Mouse (Mus musculus) layer of hippocampus, postnatal 36 days (tissue): Measurements from ENCODE around the gene Gpr137. TPM values are rescaled to one million over a fixed set of nuclear protein-coding genes. Genes with fewer than 3 reads are reported as not detected.
"Not testable (repeated sequence)": the region's sequence is repeated elsewhere in the genome, so short reads cannot be mapped to it uniquely, and the experiment has no call there.

ENCODE experiments used
- DNase-seq, 2 experiments: peaks; one replicate each; pipeline ENCODE4 v3.0.0; 2022
- total RNA-seq, 2 experiments: library from RNA; stranded (reverse); gene quantifications; 2 replicates each; pipeline ENCODE4 v1.2.3; 2021

The Gpr137 gene
- 100 to 1,000 TPM in 1 of 2 experiments, 10 to 100 TPM in 1; 96.0 to 104 TPM for total RNA-seq

DNA sequence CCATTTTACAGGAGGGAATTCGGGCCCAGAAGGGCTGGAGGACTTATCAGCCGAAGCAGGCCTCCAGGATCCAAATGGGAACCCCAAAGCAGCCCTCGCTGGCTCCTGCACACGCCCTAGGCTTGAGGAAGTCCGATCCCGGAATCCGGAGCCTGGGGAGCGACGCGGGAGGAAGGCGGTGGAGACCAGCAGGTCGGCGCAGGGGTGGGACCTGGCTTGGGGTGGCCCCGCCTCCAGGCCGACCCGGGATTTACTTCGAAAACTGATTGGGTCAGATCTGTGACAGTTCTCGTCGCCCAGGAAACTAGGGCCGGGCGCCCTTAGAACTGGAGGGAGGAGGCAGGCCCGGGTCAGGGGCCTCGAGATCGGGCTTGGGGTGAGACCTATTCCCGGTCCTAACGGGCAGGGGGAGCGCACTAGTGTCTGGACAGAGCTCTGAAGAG lies at the start of gene Gpr137:
Gene Gpr137 (minus strand): TSS at position 232 of the 443 bp plus-strand sequence.
- DNase-seq = peak; percentile 93 to 94

DNA sequence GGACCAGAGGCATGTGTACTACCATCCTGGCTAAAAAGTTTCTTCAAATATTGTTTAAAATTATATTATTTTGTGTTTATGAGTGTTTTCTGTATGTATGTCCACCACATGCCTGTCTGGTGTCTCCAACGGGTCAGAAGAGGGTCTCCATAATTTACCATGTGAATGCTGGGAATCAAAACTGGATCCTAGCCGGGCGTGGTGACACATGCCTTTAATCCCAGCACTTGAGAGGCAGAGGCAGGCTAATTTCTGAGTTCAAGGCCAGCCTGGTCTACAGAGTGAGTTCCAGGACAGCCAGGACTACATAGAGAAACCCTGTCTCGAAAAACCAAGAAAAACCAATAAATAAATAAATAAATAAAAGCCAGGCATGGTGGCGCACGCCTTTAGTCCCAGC lies 48.9 kb upstream of the Gpr137 start:
- not testable (repeated sequence) for DNase-seq

DNA sequence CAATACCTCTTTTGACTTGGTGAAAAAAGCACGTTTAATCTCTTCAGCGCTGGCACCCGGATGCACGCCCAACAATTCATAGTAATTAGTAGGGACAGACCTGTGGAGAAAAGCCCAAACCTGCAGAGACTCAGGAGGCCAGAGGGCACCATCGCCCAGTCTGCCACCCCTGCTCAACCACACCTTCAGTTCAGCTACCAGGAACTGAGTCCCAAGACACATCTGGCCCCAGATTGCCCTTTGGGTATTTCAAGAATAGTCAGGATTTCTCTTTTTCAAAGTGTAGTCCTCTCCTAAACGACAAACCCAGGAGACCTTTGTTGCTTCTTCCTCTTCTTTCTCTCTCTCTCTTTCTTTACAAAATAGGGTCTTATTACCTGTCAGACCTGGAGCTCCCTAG lies 48.4 kb upstream of the Gpr137 start:
- DNase-seq = no peak

DNA sequence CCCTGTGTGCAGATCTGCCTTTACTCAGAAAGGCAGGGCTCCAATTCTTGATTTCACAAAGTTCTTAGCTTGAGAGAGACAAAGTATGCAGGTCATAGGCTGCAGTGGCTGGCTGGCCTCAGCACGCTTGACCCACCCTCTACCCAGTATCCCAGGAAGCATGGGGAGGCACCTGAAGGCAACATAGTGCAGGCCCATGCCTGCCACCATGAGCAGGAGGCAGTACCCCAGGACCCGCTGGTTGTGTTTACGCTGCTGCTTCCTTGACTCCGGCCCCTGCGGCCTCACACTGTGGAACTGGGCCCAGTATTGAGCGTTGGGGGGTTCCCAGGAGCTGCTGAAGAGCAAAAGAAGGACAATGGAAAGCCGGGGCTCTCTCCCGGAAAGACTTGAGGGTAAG lies 47.0 kb upstream of the Gpr137 start:
- DNase-seq = no peak

DNA sequence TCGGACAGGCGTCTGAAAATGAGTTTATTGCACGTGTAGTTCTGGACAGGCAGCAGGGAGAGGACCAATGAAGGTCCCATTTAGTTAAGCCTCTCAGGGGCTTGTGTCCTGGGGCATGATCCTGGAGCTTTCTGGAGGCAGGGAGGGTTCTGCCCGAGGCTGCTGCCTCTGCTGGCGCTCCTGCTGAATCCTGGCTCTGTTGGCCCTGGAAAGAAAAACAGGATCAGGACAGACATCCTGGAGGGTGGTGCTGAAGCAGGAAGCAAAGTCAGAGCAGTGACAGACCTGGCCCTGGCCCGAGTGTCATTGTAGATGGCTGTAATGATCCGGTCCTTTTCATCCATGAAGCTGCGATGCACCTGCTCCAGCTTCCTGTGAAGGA lies 45.6 kb upstream of the Gpr137 start:
- no peak for DNase-seq

DNA sequence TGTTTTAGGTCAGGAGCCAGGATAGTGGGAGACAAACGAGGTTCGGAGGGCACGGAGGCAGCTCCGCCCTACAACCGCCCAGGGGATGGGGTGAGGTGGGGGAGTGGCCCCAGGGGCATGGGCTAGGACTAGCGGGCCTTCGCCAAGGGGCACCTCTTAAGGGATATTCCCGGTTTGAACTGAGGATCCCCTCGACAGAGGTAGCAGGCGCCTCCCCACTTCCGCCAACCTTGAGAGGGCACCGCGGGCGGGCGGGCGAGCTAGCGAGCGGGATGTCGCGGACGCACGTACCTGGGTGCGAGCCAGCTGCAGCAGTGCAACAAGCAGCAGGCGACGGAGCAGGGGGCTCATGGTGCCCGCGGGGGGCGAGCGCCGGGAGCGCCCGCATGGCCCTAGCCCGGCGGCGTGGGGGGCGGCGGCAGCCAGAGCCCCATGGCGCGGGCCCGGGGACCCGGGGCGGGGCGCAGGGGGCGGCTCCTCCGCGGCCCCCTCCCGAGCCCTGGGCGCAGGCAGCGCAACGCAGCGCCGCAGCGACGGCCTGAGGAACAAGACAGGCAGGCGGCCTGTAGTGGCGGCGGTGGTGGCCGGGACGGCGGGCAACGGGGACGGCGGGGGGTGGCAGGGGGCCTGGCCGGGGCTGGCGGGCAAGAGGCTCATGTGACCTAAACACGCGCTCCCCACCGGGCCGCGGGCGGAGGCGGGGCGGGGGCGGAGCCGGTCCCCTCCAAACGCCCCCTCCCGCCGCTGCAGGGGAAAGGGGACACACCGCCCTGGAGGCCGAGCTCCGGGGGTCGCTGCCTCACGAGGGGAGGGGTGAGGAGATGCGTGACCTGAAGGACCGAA lies 45.0 kb upstream of the Gpr137 start, which contains the start of gene Vegfb:
Gene Vegfb (minus strand): TSS at position 591 of the 843 bp plus-strand sequence.
- DNase-seq = peak; percentile 62 to 65

DNA sequence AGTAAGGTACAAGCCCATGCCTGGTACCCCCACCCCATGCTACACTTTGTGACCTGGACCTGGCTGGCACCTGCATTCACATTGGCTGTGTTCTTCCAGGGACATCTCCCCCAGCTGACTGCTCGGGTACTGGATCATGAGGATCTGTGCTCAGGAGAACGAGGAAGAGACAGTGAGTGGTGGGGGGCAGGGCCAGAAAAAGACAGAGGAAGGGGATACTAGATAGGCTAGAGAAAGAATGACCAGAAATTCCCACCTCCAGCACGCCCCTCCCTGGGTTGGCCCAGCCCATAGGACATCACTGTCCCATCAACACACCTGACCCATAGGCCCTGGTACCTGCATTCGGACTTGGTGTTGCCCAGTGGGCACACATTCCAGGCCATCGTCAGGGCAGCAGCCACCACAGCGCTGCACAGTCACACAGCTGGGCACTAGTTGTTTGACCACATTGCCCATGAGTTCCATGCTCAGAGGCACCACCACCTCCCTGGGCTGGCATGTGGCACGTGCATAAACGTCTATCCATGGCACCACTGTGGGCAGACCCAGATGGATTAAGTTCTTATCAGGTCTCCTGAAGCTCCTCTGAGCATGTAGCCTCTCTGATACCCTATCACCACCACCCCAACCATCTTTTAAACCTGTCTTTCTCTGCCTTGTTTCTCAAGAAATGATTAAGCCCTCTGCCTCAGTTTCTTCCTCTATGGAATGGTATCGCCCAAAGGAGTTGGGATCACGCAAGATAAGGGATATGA lies 43.9 kb upstream of the Gpr137 start:
- no peak for DNase-seq

DNA sequence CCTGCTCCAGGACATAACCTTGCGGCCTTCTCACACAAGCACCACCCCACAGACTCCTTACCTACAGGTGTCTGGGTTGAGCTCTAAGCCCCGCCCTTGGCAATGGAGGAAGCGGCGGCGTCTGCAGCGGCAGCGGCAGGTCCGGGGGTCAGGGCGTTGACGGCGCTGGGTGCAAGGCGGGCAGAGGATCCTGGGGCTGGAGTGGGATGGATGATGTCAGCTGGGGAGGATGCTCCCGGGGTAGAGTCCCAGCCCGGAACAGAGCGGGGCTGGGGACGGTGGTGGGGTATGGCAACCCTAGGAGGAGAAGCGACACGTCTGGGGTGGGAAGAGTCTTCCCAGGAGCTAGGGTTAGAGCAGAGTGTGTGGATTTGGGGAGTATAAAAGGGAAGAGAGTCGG lies 43.0 kb upstream of the Gpr137 start:
- no peak for DNase-seq

DNA sequence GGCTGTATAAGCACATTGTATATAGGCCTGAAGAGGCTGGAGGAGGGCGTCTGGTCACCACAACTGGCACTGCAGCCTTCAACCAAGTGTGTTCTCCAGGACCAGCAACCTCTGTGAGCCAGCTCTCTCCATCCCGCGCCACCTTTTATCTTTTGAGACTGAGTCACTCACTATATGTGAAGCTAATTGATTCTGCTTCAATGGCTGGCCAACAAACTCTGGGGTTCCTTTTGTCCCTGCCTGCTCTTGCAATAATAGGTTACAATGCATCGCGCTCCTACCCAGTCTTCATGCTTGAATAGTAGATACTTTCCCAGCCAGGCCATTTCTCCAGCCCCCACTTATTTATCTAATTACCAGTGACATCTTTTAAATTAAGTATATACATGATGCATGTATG lies 41.3 kb upstream of the Gpr137 start:
- DNase-seq = no peak

DNA sequence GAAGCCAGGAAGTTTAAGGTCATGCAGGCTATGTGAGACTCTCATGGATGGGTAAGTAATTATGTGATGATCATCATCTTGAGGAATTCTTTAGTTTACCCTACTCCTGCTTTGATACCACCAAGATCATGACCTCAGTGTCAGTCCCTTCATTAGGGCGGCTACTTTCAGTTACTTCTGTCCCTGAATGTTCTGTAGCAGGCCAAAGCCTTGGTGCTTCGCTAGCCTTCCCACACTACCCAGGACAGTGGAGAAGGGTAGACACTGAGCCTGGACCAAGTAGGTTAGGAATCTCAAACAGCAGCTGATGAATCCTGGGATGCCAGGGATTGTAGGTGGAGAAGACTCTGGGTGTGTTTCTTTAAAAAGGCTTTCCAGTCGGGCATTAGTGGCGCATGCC lies 39.2 kb upstream of the Gpr137 start:
- DNase-seq = no peak

DNA sequence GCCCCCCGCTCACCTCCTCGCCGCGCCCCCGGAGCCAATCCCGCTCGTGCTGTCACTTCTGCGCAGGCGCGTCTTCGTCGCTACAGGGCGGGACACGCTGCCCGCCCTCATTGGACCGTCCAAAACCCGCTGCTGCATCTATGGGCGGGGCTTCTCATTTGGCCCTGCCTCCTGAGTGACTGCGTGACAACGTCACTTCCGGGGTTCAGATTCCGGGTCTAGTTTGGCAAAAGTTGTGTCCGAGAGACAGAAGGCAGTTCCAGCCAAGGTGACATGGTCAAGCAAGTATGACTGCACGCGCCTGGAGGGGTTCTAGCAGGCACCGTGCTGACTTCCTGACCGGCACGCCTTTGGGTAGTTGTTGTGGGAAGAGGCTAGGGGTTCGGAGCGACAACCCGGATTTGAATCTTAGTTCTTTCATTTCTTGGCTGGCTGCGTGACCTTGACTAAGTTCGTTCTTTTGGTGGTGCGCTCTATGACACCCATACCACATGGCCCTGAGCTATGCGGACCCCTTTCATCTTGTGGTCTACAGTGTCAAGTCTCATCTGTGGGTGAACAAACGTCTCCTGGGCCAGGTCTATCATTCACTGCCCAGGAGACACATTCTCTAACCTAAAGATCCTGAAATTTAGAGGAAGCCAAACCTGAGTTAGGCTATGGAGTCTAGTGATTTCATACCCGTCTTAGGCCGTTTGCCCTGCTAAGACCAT lies 38.3 kb upstream of the Gpr137 start, which contains the start of gene Fkbp2:
Gene Fkbp2 (minus strand): TSS at position 121 of the 713 bp plus-strand sequence.
- DNase-seq = peak; percentile 99

DNA sequence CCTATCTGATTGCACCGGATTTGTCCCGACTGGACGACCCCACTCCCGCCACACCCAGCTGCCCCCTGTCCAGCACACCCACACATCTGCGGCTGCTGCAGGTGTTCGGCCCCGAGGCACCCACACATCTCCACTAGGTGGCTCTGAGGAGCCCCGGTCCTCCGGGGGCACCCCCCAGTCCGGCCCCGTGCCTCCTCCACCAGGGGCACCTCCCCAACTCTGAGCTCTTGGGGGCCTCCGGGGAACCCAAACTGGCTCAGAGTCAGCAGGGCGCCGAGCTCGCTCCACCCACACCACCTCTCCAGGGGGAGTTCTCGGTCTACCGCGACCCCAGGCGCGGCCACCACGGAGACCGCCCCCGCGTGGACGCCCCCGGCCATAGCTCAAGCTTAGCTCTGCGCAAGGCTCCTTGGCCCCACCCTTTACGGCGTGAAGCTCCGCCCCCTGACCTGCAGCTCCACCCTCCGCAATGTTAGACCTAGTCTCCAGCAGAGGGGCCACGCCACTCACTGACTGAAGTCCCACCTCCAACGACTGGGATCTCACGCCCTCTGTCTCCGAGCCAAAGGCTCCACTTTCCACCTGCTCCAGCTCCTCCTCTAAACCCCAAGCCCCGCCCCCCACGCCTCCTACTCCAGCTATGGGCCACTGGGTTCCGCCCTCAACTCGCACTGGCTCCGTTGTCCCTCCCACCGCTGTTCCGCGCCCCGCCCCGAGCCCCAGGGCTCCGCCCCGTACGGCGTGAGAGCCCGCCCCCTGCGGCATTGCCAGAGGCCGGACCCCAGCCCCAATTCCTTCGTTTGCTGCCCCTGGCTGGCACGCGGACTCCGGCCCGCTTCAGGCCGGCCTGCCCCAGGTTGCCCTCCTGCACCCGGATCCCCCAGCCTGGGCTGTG lies 37.5 kb upstream of the Gpr137 start:
- DNase-seq = peak; percentile 99 to 100

DNA sequence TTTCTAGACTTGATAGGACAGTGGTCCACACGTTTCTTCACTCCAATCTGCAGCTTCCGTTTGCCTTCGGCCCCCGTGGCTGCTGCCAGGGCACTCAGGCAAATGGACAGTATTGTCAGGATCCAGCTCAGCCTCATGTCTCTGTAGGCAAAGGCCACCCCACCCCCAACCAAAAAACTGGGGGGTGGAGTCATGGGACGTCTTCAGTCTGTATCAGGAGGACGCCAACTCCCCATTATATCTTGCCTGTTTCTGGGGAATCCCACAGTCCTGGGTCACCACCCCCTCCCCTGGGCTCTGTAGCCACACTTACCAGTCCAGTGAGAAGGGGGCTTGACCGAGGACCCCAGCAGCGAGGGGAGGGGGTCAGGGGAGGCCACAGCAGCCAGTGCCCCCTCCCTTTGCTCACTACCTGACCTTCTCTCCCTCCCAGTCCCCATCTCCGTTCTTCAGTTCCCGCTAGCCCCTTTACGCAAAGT lies 36.8 kb upstream of the Gpr137 start:
- peak in 1 of 2 experiments; percentile 45 for DNase-seq

DNA sequence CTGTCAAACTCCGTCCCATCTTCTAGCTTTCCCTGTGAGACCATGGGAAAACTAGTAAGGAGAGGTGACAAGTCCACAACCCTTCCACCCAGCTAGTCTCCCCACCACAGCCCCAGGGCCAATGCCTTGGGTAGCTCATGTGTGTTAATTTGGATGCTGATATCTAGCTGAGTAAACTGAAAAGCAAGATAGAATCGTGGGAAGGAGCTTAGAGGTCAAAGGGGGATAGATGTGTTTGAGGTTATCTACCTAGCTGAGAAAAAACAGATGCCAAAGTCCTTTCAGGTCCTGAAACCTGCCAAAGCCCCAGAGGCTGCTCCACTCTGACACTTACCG lies 36.3 kb upstream of the Gpr137 start:
- DNase-seq = no peak

DNA sequence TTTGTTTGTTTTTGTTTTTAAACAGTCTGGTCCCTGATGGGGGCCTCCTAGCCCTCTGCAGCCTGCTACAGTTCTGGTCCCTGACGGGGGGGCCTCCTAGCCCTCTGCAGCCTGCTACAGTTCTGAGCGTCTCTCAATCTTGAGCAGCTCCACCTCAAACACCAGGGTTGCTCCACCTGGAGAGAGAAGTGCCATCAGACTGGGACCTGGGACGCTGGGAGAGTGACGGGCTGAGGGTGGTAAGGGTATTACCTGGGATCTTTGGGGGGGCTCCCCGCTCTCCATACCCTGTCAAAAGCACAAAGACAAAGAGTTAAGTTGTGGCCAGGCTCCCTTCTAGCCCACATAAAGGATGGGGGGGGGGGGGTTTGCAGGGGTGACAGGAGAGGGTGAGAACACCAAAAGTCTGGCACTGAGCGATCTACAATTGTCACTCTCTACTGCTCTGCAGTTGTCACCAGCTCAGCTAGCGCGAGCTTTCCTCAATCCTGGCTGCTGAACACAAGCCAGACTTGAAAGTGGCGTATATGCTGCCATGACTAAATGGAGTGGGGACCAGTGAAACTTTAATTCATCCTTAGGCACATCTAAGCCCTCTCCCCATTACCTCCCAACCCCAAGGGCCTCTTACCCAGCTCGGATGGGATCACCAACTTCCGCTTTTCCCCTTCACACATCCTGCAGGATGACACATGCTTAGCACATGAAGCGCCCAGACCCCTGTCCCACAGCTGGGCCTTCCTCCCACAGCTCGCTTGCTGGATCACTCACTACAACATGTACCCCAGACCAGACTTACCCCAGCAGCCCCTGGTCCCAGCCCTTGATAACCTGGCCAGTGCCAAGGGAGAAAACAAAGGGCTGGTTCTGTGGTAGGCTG lies 35.7 kb upstream of the Gpr137 start:
- no peak for DNase-seq

DNA sequence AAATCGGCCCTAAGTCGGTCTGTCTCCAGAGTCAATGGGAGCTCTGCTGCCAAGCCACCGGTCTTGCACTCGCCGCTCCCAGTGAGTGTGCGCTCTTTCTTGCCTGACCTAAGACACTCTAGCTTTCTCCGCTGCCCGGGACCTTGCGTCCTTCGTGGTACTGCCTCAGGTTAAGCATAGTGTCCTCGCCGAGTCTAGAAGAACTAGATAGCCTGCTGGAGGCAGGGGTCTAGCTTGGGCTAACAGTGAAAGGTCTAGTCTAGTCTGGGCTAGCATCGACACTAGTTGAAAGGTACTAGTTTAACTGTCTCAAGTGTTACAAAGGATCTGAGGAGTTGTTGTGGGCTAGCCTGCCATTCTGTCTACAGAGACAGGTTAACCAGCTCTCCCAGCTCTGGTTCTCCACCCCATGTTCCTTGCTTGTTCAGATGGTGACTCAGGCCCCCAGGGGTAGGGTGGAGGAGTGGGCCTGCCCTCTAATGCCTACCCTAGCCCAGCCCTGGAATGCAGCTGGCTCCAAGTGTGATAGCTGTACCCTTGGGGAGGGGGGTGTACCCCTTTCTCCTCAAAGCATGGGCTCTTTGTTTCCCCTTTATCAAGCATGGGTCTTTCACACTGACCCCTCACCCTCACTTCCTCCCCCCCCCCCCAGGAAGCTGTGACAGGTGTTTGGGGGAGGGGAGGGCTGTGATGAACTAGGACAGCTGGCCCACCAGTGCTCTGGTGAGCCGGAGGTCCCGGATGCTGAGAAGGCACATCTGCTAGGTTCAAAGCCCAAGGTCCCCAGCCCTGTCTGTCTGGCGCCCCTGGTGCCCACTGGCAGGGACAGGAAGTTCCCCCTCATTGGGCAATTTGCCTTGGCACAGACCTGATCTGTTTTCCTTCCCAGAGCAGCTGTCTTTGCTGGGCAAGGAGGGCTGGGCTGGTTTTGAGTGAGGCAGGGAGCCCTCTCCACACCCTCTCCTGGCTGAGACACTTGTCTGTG lies 33.5 kb upstream of the Gpr137 start, which contains the start of gene Plcb3:
Gene Plcb3 (minus strand): TSS at position 934 of the 985 bp plus-strand sequence.
- DNase-seq = peak; percentile 70 to 71

DNA sequence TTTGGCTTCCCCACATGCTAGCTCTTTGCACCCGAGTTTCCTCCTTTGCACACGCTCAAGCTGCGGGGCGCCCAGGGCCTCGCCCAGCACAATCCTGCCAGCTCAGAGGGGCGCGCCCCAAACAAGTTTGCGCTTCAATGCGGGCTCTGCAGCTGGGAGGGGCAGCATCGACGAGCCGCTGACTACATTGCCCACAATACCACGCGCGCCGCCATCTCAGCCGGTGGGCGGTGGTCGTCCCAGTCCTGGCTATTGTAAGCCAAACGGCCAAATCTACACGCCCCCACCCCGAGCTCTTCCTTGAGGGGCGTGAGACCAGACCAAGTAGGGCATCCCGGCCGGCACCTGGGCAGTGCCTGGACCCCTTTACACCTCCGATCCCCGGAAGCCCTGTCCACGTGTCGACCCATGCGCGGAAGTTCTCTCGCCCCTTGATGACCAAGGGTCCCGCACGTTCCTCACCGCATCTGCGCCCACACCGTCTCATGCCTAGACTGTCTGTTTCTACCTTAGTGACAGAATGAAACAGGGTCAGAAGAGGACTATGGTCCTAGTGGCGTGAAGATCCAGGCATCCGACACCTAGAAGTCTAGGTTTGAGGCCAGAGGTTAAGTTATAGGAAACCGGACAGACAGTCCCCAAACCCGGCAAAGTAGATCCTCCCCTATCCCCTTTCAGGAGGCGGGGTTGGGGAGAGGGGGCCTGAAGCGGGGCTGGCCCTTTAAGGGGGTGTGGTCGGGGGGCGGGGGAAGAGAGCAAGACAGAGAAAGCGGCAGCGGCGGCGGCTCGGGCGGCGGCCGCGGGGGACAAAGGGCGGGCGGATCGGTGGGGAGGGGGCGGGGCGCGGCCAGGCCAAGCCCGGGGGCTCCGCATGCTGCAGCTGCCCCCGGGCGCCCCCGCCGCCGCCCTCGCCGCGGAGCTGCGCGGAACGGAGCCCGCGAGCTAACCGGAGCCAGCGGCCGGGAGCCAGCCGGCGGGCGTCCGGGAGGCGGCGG lies 32.2 kb upstream of the Gpr137 start, which contains the start of gene Ppp1r14b:
Gene Ppp1r14b (plus strand): TSS at position 758 of the 995 bp plus-strand sequence.
- peak; percentile 77 to 79 for DNase-seq
